Mouse (Mus musculus) induced T-regulatory cell, adult 2 months (primary cell): ENCODE data around the gene Gopc.
"Not testable (repeated sequence)": the region's sequence is repeated elsewhere in the genome, so short reads cannot be mapped to it uniquely, and the experiment has no call there.

Experiments
- DNase-seq: peaks from one replicate; pipeline ENCODE4 v3.0.0-alpha.2; 2012; ENCODE audit warnings: low read depth

Gene Gopc

GRCm38 (mm10) chr10:52298568-52298967, 83.4 kb downstream of the Gopc start:
- DNase-seq: not testable (repeated sequence)

GRCm38 (mm10) chr10:52295934-52296333, 86.0 kb downstream of the Gopc start:
- no peak for DNase-seq

- DNase-seq: no peak
These were observed 87.9 kb downstream of the Gopc start for GRCm38 (mm10) chr10:52293921-52294577.

- not testable (repeated sequence) for DNase-seq
These were observed 89.5 kb downstream of the Gopc start for GRCm38 (mm10) chr10:52292391-52292790.

GRCm38 (mm10) chr10:52289261-52289660, 92.7 kb downstream of the Gopc start:
- DNase-seq: no peak

GRCm38 (mm10) chr10:52287852-52288533, 93.9 kb downstream of the Gopc start:
- no peak for DNase-seq
